Mouse (Mus musculus): ENCODE data around the gene Pml.

Pml gene

GRCm38 (mm10) chr9:58202676-58203453 is 46.7 kb downstream of the Pml start:
- no peak for DNase-seq (ENCODE audit: extremely low spot score)

GRCm38 (mm10) chr9:58201861-58202549 is 47.6 kb downstream of the Pml start:
- DNase-seq (ENCODE audit: extremely low spot score), result no peak

- DNase-seq (ENCODE audit: extremely low spot score), result no peak
These were observed 48.3 kb downstream of the Pml start for GRCm38 (mm10) chr9:58201091-58201842.

- no peak for DNase-seq (ENCODE audit: extremely low spot score)
These were observed 49.1 kb downstream of the Pml start for GRCm38 (mm10) chr9:58200270-58201090.

GRCm38 (mm10) chr9:58199381-58200269 is 50.0 kb downstream of the Pml start:
- no peak for DNase-seq (ENCODE audit: extremely low spot score)

GRCm38 (mm10) chr9:58198801-58199371 is 50.7 kb downstream of the Pml start:
- DNase-seq (ENCODE audit: extremely low spot score), result no peak

GRCm38 (mm10) chr9:58197781-58198701 is 51.5 kb downstream of the Pml start:
- peak; percentile 62 for DNase-seq (ENCODE audit: extremely low spot score)

- no peak for DNase-seq (ENCODE audit: extremely low spot score)
These were observed 52.7 kb downstream of the Pml start for GRCm38 (mm10) chr9:58196610-58197567.

- no peak for DNase-seq (ENCODE audit: extremely low spot score)
These were observed 53.4 kb downstream of the Pml start for GRCm38 (mm10) chr9:58196141-58196540.

GRCm38 (mm10) chr9:58195671-58196070 is 53.9 kb downstream of the Pml start:
- no peak for DNase-seq (ENCODE audit: extremely low spot score)

- DNase-seq (ENCODE audit: extremely low spot score), result no peak
These were observed 55.4 kb downstream of the Pml start for GRCm38 (mm10) chr9:58194222-58194621.

GRCm38 (mm10) chr9:58184456-58184855 is 65.1 kb downstream of the Pml start:
- DNase-seq (ENCODE audit: extremely low spot score), result no peak

GRCm38 (mm10) chr9:58179390-58179789 is 70.2 kb downstream of the Pml start:
- no peak for DNase-seq (ENCODE audit: extremely low spot score)

GRCm38 (mm10) chr9:58177165-58177564 is 72.4 kb downstream of the Pml start:
- no peak for DNase-seq (ENCODE audit: extremely low spot score)

- DNase-seq (ENCODE audit: extremely low spot score), result no peak
These were observed 73.7 kb downstream of the Pml start for GRCm38 (mm10) chr9:58175745-58176487.

- DNase-seq (ENCODE audit: extremely low spot score), result no peak
These were observed 74.8 kb downstream of the Pml start for GRCm38 (mm10) chr9:58174818-58175251.

GRCm38 (mm10) chr9:58172863-58173262 is 76.7 kb downstream of the Pml start:
- DNase-seq (ENCODE audit: extremely low spot score), result no peak

All from embryo, embryonic 9.5 days (tissue).